Mouse (Mus musculus): ENCODE measurements at regions not wholly inside any gene's neighbourhood (a gene's known extent, or its start where the extent isn't known, plus 50 kb on each side); places are given as distances from the start of the nearest gene placed in this dataset.

GRCm38 (mm10) chr14:86150329-86150866 lies 990.6 kb downstream of the Diaph3 start:
- Histone ChIP-seq H3K36me3 (ENCODE audit: control insufficient read depth, insufficient read depth, low read length) (no peaks in the 10 kb centered on the region), H3K9me3 (ENCODE audit: control insufficient read depth, low read length) (no peaks in the 10 kb centered on the region), H3K4me2 (no peak overlapping the region), H3K27me3 (ENCODE audit: control insufficient read depth, insufficient read depth, low read length) (no peaks in the 10 kb centered on the region), H3K27ac (ENCODE audit: low read depth, low read length) (no peak overlapping the region), H3K9ac (ENCODE audit: low read length) (no peak overlapping the region), H3K4me3 (ENCODE audit: low read depth, low read length) (no peak overlapping the region), H3K4me1 (ENCODE audit: control insufficient read depth, insufficient read depth, low read length) (no peaks in the 10 kb centered on the region)
- no peak for DNase-seq (ENCODE audit: low spot score, missing footprints)
- ATAC-seq (ENCODE audit: low FRiP score): no peak
- 96% methylated on average over 3 of the region's 3 CpGs for WGBS

GRCm38 (mm10) chr14:86115254-86116057 lies 1025.6 kb downstream of the Diaph3 start:
- WGBS: 74% methylated on average over 4 of the region's 4 CpGs
- ATAC-seq (ENCODE audit: low FRiP score) (no peak), DNase-seq (ENCODE audit: low spot score, missing footprints) (no peak)
- Histone ChIP-seq H3K27me3 (ENCODE audit: control insufficient read depth, insufficient read depth, low read length) (no peaks in the 10 kb centered on the region), H3K4me3 (ENCODE audit: low read depth, low read length) (no peak overlapping the region), H3K36me3 (ENCODE audit: control insufficient read depth, insufficient read depth, low read length) (no peaks in the 10 kb centered on the region), H3K4me1 (ENCODE audit: control insufficient read depth, insufficient read depth, low read length) (peaks cover 2% of the 10 kb centered on the region; the same call in 1 of the 2 replicates), H3K27ac (ENCODE audit: low read depth, low read length) (no peak overlapping the region), H3K4me2 (no peak overlapping the region), H3K9me3 (ENCODE audit: control insufficient read depth, low read length) (no peaks in the 10 kb centered on the region), H3K9ac (ENCODE audit: low read length) (no peak overlapping the region)

GRCm38 (mm10) chr14:86101497-86101896 lies 1039.5 kb downstream of the Diaph3 start:
- WGBS: 69% methylated on average over 1 of the region's 1 CpGs
- no peaks in the 10 kb centered on the region for H3K4me1 ChIP-seq (ENCODE audit: control insufficient read depth, insufficient read depth, low read length)

GRCm38 (mm10) chr14:86070313-86071100 lies 1070.5 kb downstream of the Diaph3 start:
- H3K4me1 ChIP-seq (ENCODE audit: control insufficient read depth, insufficient read depth, low read length): no peaks in the 10 kb centered on the region
- no peaks in the 10 kb centered on the region for H3K36me3 ChIP-seq (ENCODE audit: control insufficient read depth, insufficient read depth, low read length)
- H3K9ac ChIP-seq (ENCODE audit: low read length): no peak overlapping the region
- 84% methylated on average over 6 of the region's 6 CpGs for WGBS
- H3K27ac ChIP-seq (ENCODE audit: low read depth, low read length): no peak overlapping the region
- no peak for ATAC-seq (ENCODE audit: low FRiP score)
- H3K4me2 ChIP-seq: no peak overlapping the region
- no peak overlapping the region for H3K4me3 ChIP-seq (ENCODE audit: low read depth, low read length)
- DNase-seq (ENCODE audit: low spot score, missing footprints): no peak
- no peaks in the 10 kb centered on the region for H3K9me3 ChIP-seq (ENCODE audit: control insufficient read depth, low read length)
- H3K27me3 ChIP-seq (ENCODE audit: control insufficient read depth, insufficient read depth, low read length): no peaks in the 10 kb centered on the region

More at GRCm38 (mm10) chr14:86101497-86101896, 1039.5 kb downstream of the Diaph3 start:
- Histone ChIP-seq H3K27me3 (ENCODE audit: control insufficient read depth, insufficient read depth, low read length) (no peaks in the 10 kb centered on the region), H3K27ac (ENCODE audit: low read depth, low read length) (no peak overlapping the region), H3K36me3 (ENCODE audit: control insufficient read depth, insufficient read depth, low read length) (no peaks in the 10 kb centered on the region), H3K9me3 (ENCODE audit: control insufficient read depth, low read length) (no peaks in the 10 kb centered on the region), H3K4me3 (ENCODE audit: low read depth, low read length) (no peak overlapping the region), H3K4me2 (no peak overlapping the region), H3K9ac (ENCODE audit: low read length) (no peak overlapping the region)
- DNase-seq (ENCODE audit: low spot score, missing footprints): no peak
- no peak for ATAC-seq (ENCODE audit: low FRiP score)

GRCm38 (mm10) chr14:86069329-86069728 lies 1071.7 kb downstream of the Diaph3 start:
- H3K36me3 ChIP-seq (ENCODE audit: control insufficient read depth, insufficient read depth, low read length): no peaks in the 10 kb centered on the region
- 40% methylated on average over 1 of the region's 1 CpGs for WGBS
- no peak for ATAC-seq (ENCODE audit: low FRiP score)

GRCm38 (mm10) chr14:86067743-86068142 lies 1073.3 kb downstream of the Diaph3 start:
- ATAC-seq (ENCODE audit: low FRiP score) (no peak), DNase-seq (ENCODE audit: low spot score, missing footprints) (no peak)
- no peak overlapping the region for H3K9ac ChIP-seq (ENCODE audit: low read length)
- no peaks in the 10 kb centered on the region for H3K27me3 ChIP-seq (ENCODE audit: control insufficient read depth, insufficient read depth, low read length)
- WGBS: 93% methylated on average over 1 of the region's 1 CpGs
- H3K4me1 ChIP-seq (ENCODE audit: control insufficient read depth, insufficient read depth, low read length): no peaks in the 10 kb centered on the region; the same call in 1 of the 2 replicates
- no peak overlapping the region for H3K27ac ChIP-seq (ENCODE audit: low read depth, low read length)
- H3K4me2 ChIP-seq: no peak overlapping the region
- H3K36me3 ChIP-seq (ENCODE audit: control insufficient read depth, insufficient read depth, low read length): no peaks in the 10 kb centered on the region
- H3K4me3 ChIP-seq (ENCODE audit: low read depth, low read length): no peak overlapping the region
- H3K9me3 ChIP-seq (ENCODE audit: control insufficient read depth, low read length): no peaks in the 10 kb centered on the region

More at GRCm38 (mm10) chr14:86069329-86069728, 1071.7 kb downstream of the Diaph3 start:
- Histone ChIP-seq H3K27ac (ENCODE audit: low read depth, low read length) (no peak overlapping the region), H3K4me3 (ENCODE audit: low read depth, low read length) (no peak overlapping the region), H3K27me3 (ENCODE audit: control insufficient read depth, insufficient read depth, low read length) (no peaks in the 10 kb centered on the region), H3K4me2 (no peak overlapping the region), H3K4me1 (ENCODE audit: control insufficient read depth, insufficient read depth, low read length) (no peaks in the 10 kb centered on the region), H3K9ac (ENCODE audit: low read length) (no peak overlapping the region), H3K9me3 (ENCODE audit: control insufficient read depth, low read length) (no peaks in the 10 kb centered on the region)
- DNase-seq (ENCODE audit: low spot score, missing footprints): no peak

- Histone ChIP-seq H3K27ac (ENCODE audit: low read depth, low read length) (no peak overlapping the region), H3K4me2 (no peak overlapping the region), H3K4me1 (ENCODE audit: control insufficient read depth, insufficient read depth, low read length) (no peaks in the 10 kb centered on the region; the same call in 1 of the 2 replicates), H3K9me3 (ENCODE audit: control insufficient read depth, low read length) (no peaks in the 10 kb centered on the region), H3K9ac (ENCODE audit: low read length) (no peak overlapping the region), H3K36me3 (ENCODE audit: control insufficient read depth, insufficient read depth, low read length) (no peaks in the 10 kb centered on the region), H3K27me3 (ENCODE audit: control insufficient read depth, insufficient read depth, low read length) (no peaks in the 10 kb centered on the region), H3K4me3 (ENCODE audit: low read depth, low read length) (no peak overlapping the region)
- ATAC-seq (ENCODE audit: low FRiP score) (no peak), DNase-seq (ENCODE audit: low spot score, missing footprints) (no peak)
- WGBS: 39% methylated on average over 3 of the region's 3 CpGs
These were observed 1077.5 kb downstream of the Diaph3 start for GRCm38 (mm10) chr14:86063620-86063943.

- DNase-seq (ENCODE audit: low spot score, missing footprints) (peak; percentile 86), ATAC-seq (ENCODE audit: low FRiP score) (peak; percentile 54)
- H3K9ac ChIP-seq (ENCODE audit: low read length): no peak overlapping the region
- no peak overlapping the region for H3K27ac ChIP-seq (ENCODE audit: low read depth, low read length)
- no peaks in the 10 kb centered on the region for H3K27me3 ChIP-seq (ENCODE audit: control insufficient read depth, insufficient read depth, low read length)
- 64% methylated on average over 11 of the region's 11 CpGs for WGBS
- no peak overlapping the region for H3K4me3 ChIP-seq (ENCODE audit: low read depth, low read length)
- no peak overlapping the region for H3K4me2 ChIP-seq
- H3K4me1 ChIP-seq (ENCODE audit: control insufficient read depth, insufficient read depth, low read length): no peaks in the 10 kb centered on the region; the same call in 1 of the 2 replicates
- no peaks in the 10 kb centered on the region for H3K9me3 ChIP-seq (ENCODE audit: control insufficient read depth, low read length)
- no peaks in the 10 kb centered on the region for H3K36me3 ChIP-seq (ENCODE audit: control insufficient read depth, insufficient read depth, low read length)
These were observed 1078.0 kb downstream of the Diaph3 start for GRCm38 (mm10) chr14:86062885-86063619.
